Mouse (Mus musculus) gonadal fat pad, adult 2 months (tissue): ENCODE measurements around the gene Nipal3. TPM values are rescaled to one million over a fixed set of nuclear protein-coding genes. Genes with fewer than 3 reads are reported as not detected.

ENCODE experiments used
- polyA plus RNA-seq: library from polyadenylated mRNA; depleted of rRNA; stranded (reverse); fragments of >200 nt; gene quantifications from 2 replicates; pipeline ENCODE4 v1.2.3, GENCODE M21; 2012; rRNA removed

Nipal3 gene
- polyA plus RNA-seq, 1 experiment: 11.7 TPM

Other genes starting within 250 kb of the Nipal3 start
- 81.5 and 90.5 TPM in 2 replicates for gene Clic4, start 222.2 kb downstream of the Nipal3 start, polyA plus RNA-seq
- 35.4 and 62.4 TPM in 2 replicates for gene Srrm1, start 141.7 kb downstream of the Nipal3 start, polyA plus RNA-seq
- gene Ncmap, start 96.8 kb downstream of the Nipal3 start, polyA plus RNA-seq: 9.5 and 11.1 TPM in 2 replicates
- gene Rcan3, start 61.2 kb downstream of the Nipal3 start, polyA plus RNA-seq: 11.4 and 14.1 TPM in 2 replicates
- 0.49 and 0.90 TPM in 2 replicates for gene Stpg1, start 248 bp downstream of the Nipal3 start, polyA plus RNA-seq
- not detected in 2 replicates for gene Grhl3, start 78.6 kb upstream of the Nipal3 start, polyA plus RNA-seq
- gene Ifnlr1, start 191.2 kb upstream of the Nipal3 start, polyA plus RNA-seq: 3.9 and 4.4 TPM in 2 replicates
- 0.57 and 0.96 TPM in 2 replicates for gene Il22ra1, start 233.1 kb upstream of the Nipal3 start, polyA plus RNA-seq